Mouse (Mus musculus) G1E-ER4 (cell line): ENCODE data around the gene Taf5. TPM values are rescaled to one million over a fixed set of nuclear protein-coding genes. Genes with fewer than 3 reads are reported as not detected.

ENCODE experiments used
- GATA1 ChIP-seq: IDR thresholded peaks from one replicate; pipeline ENCODE4 v1.8.0; 2012; ENCODE audit warnings: low read length, inconsistent platforms
- polyA plus RNA-seq: library from polyadenylated mRNA; stranded (reverse); fragments of >175 nt; gene quantifications from 2 replicates; pipeline ENCODE4 v1.2.3, GENCODE M21; 2012

Taf5 gene
- polyA plus RNA-seq, 1 experiment, result 10.4 TPM

- no peak for TF ChIP-seq GATA1
Measured at GRCm38 (mm10) chr19:47122802-47123201, 55.3 kb downstream of the Taf5 start.

- no peak for TF ChIP-seq GATA1
Measured at GRCm38 (mm10) chr19:47128164-47128563, 60.6 kb downstream of the Taf5 start.

- TF ChIP-seq GATA1, result no peak
Measured at GRCm38 (mm10) chr19:47128835-47129234, 61.3 kb downstream of the Taf5 start.

- no peak for TF ChIP-seq GATA1
Measured at GRCm38 (mm10) chr19:47130551-47131125, 63.1 kb downstream of the Taf5 start.

Other genes starting within 250 kb of the Taf5 start
- gene Ina, start 53.0 kb upstream of the Taf5 start, polyA plus RNA-seq, result 0.02 TPM in 1 of 2 replicates, not detected in the other
- gene Nt5c2, start 52.6 kb upstream of the Taf5 start, polyA plus RNA-seq, result 6.8 and 14.2 TPM in 2 replicates
- gene Pcgf6, start 16.8 kb upstream of the Taf5 start, polyA plus RNA-seq, result 20.0 and 27.5 TPM in 2 replicates
- gene Usmg5, start 22.9 kb downstream of the Taf5 start, polyA plus RNA-seq, result 20.2 and 37.3 TPM in 2 replicates
- 34.2 and 35.9 TPM in 2 replicates for gene Pdcd11, start 23.0 kb downstream of the Taf5 start, polyA plus RNA-seq
- gene Calhm2, start 70.5 kb downstream of the Taf5 start, polyA plus RNA-seq, result not detected in 2 replicates
- gene Calhm1, start 76.5 kb downstream of the Taf5 start, polyA plus RNA-seq, result not detected in 2 replicates
- not detected in 2 replicates for gene Calhm3, start 90.0 kb downstream of the Taf5 start, polyA plus RNA-seq
- not detected in 2 replicates for gene Neurl1a, start 111.1 kb downstream of the Taf5 start, polyA plus RNA-seq